Mouse (Mus musculus) heart, adult 2 months (tissue): ENCODE results near the gene Zfp971. TPM values are rescaled to one million over a fixed set of nuclear protein-coding genes. Genes with fewer than 3 reads are reported as not detected.
"Not testable (repeated sequence)": the region's sequence is repeated elsewhere in the genome, so short reads cannot be mapped to it uniquely, and the experiment has no call there.

ENCODE experiments used
- DNase-seq, 2 experiments: peaks; one replicate each; pipeline ENCODE4 v3.0.0; 2021
- H3K27ac ChIP-seq: fragments of 200-600 bp; 2 replicates; pipeline ENCODE4 v1.8.1; 2022
- H3K27me3 ChIP-seq: fragments of 200-500 bp; 2 replicates; pipeline ENCODE4 v1.6.1; 2012; ENCODE audit warnings: mild to moderate bottlenecking, low read length, inconsistent platforms, mixed read lengths; ENCODE audit not compliant: control insufficient read depth, insufficient read depth
- H3K36me3 ChIP-seq: fragments of 200-500 bp; 2 replicates; pipeline ENCODE4 v1.6.1; 2012; ENCODE audit warnings: low read length, inconsistent platforms; ENCODE audit not compliant: control insufficient read depth, insufficient read depth
- H3K4me1 ChIP-seq: fragments of 200-500 bp; 2 replicates; pipeline ENCODE4 v1.6.1; 2011; ENCODE audit warnings: low read length; ENCODE audit not compliant: control insufficient read depth, insufficient read depth
- H3K4me3 ChIP-seq: fragments of 200-600 bp; 2 replicates; pipeline ENCODE4 v1.8.1; 2022
- H3K79me2 ChIP-seq: fragments of 200-500 bp; replicated peaks from 2 replicates; pipeline ENCODE4 v1.6.1; 2012; ENCODE audit warnings: mild to moderate bottlenecking, inconsistent platforms, low read length, moderate library complexity, mixed read lengths; ENCODE audit not compliant: control insufficient read depth, insufficient read depth
- H3K9ac ChIP-seq: fragments of 200-500 bp; 2 replicates; pipeline ENCODE4 v1.6.1; 2012; ENCODE audit warnings: low read depth, mild to moderate bottlenecking, control low read depth, inconsistent platforms, low read length, mixed read lengths
- CTCF ChIP-seq: fragments of 200-600 bp; IDR thresholded peaks from 2 replicates; pipeline ENCODE4 v1.8.1; 2022; ENCODE audit warnings: antibody characterized with exemption, mild to moderate bottlenecking, moderate library complexity
- EP300 ChIP-seq: fragments of 200-500 bp; IDR thresholded peaks from 2 replicates; pipeline ENCODE4 v1.6.1; 2011; ENCODE audit warnings: low read depth, low read length, control low read depth; ENCODE audit not compliant: insufficient read depth
- POLR2A ChIP-seq: fragments of 200-500 bp; IDR thresholded peaks from 2 replicates; pipeline ENCODE4 v1.6.1; 2011; ENCODE audit warnings: mild to moderate bottlenecking, low read depth, low read length, control low read depth; ENCODE audit not compliant: insufficient read depth
- WGBS: fragments of 180-500 bp; shearing (Covaris S2); methylation state at CpG from one replicate; pipeline ENCODE4 v1.1.7; 2018; 5-methylcytosine and 5-hydroxymethylcytosine counted together
- intact Hi-C: fragments of 180-260 bp; cut with DNase I; formaldehyde crosslinking; loops from one replicate; pipeline ENCODE4 v1.15.1; 2025
- long read RNA-seq: library from polyadenylated mRNA; stranded (forward); transcript quantifications from one replicate; pipeline ENCODE4 v2.0.0, GENCODE M21; 2021
- polyA plus RNA-seq: library from polyadenylated mRNA; depleted of rRNA; stranded (reverse); fragments of >200 nt; gene quantifications from 2 replicates; pipeline ENCODE4 v1.2.3, GENCODE M21; 2012; rRNA removed
- total RNA-seq, 2 experiments: library from RNA; stranded (reverse); gene quantifications; 2 replicates each; pipeline ENCODE4 v1.2.3; 2021

The Zfp971 gene
- total RNA-seq (100 to 1,000 TPM in 1 of 2 experiments, 10 to 100 TPM in 1; 99.5 to 124 TPM), polyA plus RNA-seq (3.1 and 9.1 TPM in 2 replicates)
- long read RNA-seq, transcript Zfp971-201 (3 exons, 923 nt), result major isoform, 5 of 18 reads
- long read RNA-seq, partial matches to known transcripts, result 0 of 18 reads
- long read RNA-seq, other reads (novel, unspliced or antisense), result 11 of 18 reads

- H3K79me2 ChIP-seq, intact Hi-C loops, H3K27me3 ChIP-seq, H3K36me3 ChIP-seq, H3K4me1 ChIP-seq: not testable (repeated sequence)
- peak; percentile 70 to 77 for DNase-seq
- Histone ChIP-seq H3K4me3 (peak within 1 kb of the TSS; percentile 65), H3K27ac (peak within 1 kb of the TSS; percentile 63), H3K9ac (peak within 1 kb of the TSS; percentile 44)
- WGBS, result 2% methylated on average over 15 of the region's 15 CpGs
Measured at GRCm38 (mm10) chr2:178023011-178023611, at the start of gene Zfp971. Zfp971 (plus strand) TSS chr2:178023284.

GRCm38 (mm10) chr2:177974814-177975213 lies 48.3 kb upstream of the Zfp971 start:
- H3K4me3 ChIP-seq, H3K4me1 ChIP-seq, H3K9ac ChIP-seq, intact Hi-C loops, H3K27ac ChIP-seq, H3K27me3 ChIP-seq, DNase-seq, H3K36me3 ChIP-seq, H3K79me2 ChIP-seq: not testable (repeated sequence)
- 64% methylated on average over 7 of the region's 7 CpGs for WGBS

- H3K9ac ChIP-seq, H3K36me3 ChIP-seq, H3K27ac ChIP-seq, H3K27me3 ChIP-seq, H3K4me1 ChIP-seq, intact Hi-C loops, DNase-seq, H3K4me3 ChIP-seq, H3K79me2 ChIP-seq: not testable (repeated sequence)
- WGBS, result 71% methylated on average over 3 of the region's 3 CpGs
Measured at GRCm38 (mm10) chr2:178019486-178019885, 3.6 kb upstream of the Zfp971 start.

DNA sequence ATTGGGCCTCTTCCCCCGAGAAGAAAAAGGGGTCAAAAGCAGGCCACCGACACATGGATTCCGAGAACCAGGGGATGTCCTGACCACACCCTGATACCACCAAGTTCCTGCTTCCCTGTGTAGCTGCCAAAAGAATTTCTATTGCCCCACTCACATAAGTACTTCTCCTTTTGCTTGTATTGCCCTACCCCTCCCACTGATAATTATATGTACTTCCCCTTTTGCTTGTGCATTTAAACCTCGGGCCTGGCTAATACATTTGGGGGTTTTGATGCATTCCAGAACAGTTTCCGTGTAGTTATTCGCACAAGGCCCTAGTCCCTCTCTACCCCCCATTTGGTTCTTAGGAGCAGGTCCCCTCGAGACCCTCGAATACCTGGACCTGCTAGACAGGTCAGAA lies 2.3 kb upstream of the Zfp971 start:
- H3K27ac ChIP-seq, H3K4me3 ChIP-seq, H3K79me2 ChIP-seq, H3K27me3 ChIP-seq, intact Hi-C loops, H3K4me1 ChIP-seq, H3K36me3 ChIP-seq, H3K9ac ChIP-seq: not testable (repeated sequence)
- peak in 1 of 2 experiments; percentile 23 for DNase-seq
- 49% methylated on average over 8 of the region's 8 CpGs for WGBS

DNA sequence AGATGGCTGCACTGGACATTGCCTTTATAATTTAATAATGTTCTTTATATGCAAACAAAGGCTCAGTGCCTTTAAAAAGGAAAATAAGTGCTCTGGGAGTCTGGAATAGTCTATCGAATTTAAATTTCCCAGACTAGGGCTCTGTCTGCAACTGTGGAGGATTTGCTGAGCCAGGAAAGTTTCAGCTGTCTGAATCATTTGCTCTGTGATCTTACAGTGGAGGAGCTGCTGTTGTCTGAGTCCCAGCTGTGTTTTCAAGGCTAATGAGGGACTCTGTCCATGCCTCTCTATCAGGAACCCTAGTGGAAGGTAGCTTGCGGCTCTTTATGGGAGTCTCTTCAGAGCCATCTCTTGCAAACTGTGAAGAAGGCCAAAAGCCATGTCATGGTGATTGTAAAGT lies 777 bp downstream of the Zfp971 start:
- H3K79me2 ChIP-seq, H3K36me3 ChIP-seq, H3K27me3 ChIP-seq, intact Hi-C loops, H3K4me1 ChIP-seq, H3K9ac ChIP-seq, DNase-seq: not testable (repeated sequence)
- WGBS, result 11% methylated on average over 2 of the region's 2 CpGs
- Histone ChIP-seq H3K4me3 (peak overlapping the region; percentile 65), H3K27ac (peak overlapping the region; percentile 63)

GRCm38 (mm10) chr2:178027601-178028000 lies 4.5 kb downstream of the Zfp971 start:
- H3K4me3 ChIP-seq, H3K4me1 ChIP-seq, H3K27ac ChIP-seq, H3K36me3 ChIP-seq, H3K79me2 ChIP-seq, H3K27me3 ChIP-seq, DNase-seq, H3K9ac ChIP-seq, intact Hi-C loops: not testable (repeated sequence)
- 90% methylated on average over 3 of the region's 3 CpGs for WGBS

- peaks cover 1% of the 10 kb centered on the region for H3K4me1 ChIP-seq
- H3K79me2 ChIP-seq, result no peaks in the 10 kb centered on the region
- no peak overlapping the region for H3K9ac ChIP-seq
- no peak overlapping the region for H3K4me3 ChIP-seq
- H3K27me3 ChIP-seq, result no peaks in the 10 kb centered on the region
- intact Hi-C loops, result no loop called here
- H3K27ac ChIP-seq, result no peak overlapping the region
- no peaks in the 10 kb centered on the region; the same call in 1 of the 2 replicates for H3K36me3 ChIP-seq
- 13% methylated on average over 1 of the region's 1 CpGs for WGBS
- no peak for TF ChIP-seq POLR2A
- TF ChIP-seq CTCF, result peak; percentile 94
- TF ChIP-seq EP300, result no peak
- DNase-seq, result peak; percentile 30 to 40
Measured at GRCm38 (mm10) chr2:178058195-178058594, 35.1 kb downstream of the Zfp971 start.

- H3K36me3 ChIP-seq, H3K27me3 ChIP-seq, H3K4me1 ChIP-seq, H3K79me2 ChIP-seq, intact Hi-C loops: not testable (repeated sequence)
- Histone ChIP-seq H3K4me3 (peak within 1 kb of the TSS; percentile 54), H3K9ac (peak within 1 kb of the TSS; percentile 75), H3K27ac (peak within 1 kb of the TSS; percentile 41)
- DNase-seq, result peak in 1 of 2 experiments; percentile 37
- 0% methylated on average over 7 of the region's 14 CpGs for WGBS
Measured at GRCm38 (mm10) chr2:178078166-178078717, 55.2 kb downstream of the Zfp971 start, which contains the start of gene Zfp931. Zfp931 (minus strand) TSS chr2:178078476.
